Mouse (Mus musculus) adrenal gland, postnatal 10 days (tissue): ENCODE measurements around the gene Naip2. TPM values are rescaled to one million over a fixed set of nuclear protein-coding genes. Genes with fewer than 3 reads are reported as not detected.
A peak's percentile ranks its signal among the peaks of the same experiment; 100 is the strongest.

Experiments
- DNase-seq: peaks from one replicate; pipeline ENCODE4 v3.0.0; 2021; ENCODE audit warnings: mixed read lengths
- total RNA-seq, 2 experiments: library from RNA; stranded (reverse); gene quantifications; 2 replicates each; pipeline ENCODE4 v1.2.3; 2021

Naip2 gene
- total RNA-seq, 2 experiments from 2014 or later = 1.2 to 1.4 TPM

- peak; percentile 22 for DNase-seq
Observed at GRCm38 (mm10) chr13:100112218-100112972, 89.5 kb downstream of the Naip2 start.

GRCm38 (mm10) chr13:100107652-100108472 is 94.0 kb downstream of the Naip2 start, which contains the start of gene Serf1:
Gene Serf1, plus strand, starts transcription at chr13:100108012.
- DNase-seq = peak; percentile 89

DNA sequence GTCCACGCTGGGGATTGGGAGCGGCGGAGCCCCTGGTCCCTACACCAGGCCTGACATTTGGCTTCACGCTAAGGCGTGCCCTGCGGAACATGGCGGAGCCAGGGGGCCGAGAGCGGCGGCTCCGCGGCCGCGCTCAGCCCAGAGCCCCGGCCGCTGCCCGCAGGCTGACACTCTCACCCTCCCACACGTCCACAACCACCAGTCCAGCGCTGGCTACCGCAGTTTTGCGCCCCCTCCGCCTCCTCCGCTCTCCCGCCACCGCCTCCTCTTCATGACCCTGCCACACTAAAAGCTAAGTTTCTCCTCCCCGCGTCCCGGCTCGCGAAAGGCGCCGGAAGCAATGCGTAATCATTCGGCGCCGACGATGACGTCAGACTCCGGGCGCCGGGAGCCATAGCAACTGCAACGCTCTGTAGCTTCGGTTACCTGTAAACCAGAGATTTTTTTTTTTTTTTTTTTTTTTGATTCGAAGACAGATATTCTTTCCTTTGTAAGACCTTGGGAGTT is 98.1 kb downstream of the Naip2 start, which contains the start of gene Bdp1:
TSS of gene Bdp1 (minus strand) at position 323 of the 507 bp plus-strand sequence.
- peak; percentile 98 for DNase-seq

- no peak for DNase-seq
Observed at GRCm38 (mm10) chr13:100103052-100103658, 98.7 kb downstream of the Naip2 start.

DNA sequence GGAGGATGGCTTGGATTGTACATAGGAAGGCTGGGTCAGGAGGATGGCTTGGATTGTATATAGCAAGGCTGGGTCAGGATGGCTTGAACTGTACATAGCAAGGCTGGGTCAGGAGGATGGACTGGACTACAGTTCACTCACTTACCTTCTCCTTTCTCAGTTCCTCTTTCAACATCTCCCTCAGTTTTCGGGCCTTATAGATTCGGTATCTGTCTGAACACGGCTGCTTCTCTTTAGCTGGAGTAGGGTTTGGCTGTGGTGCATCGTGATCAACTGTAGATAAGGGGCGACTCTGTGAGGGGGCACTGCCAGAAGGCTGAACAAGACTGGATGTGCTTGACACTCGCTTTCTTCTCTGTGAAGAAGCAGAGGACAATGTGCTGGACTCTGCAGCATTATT is 103.1 kb downstream of the Naip2 start:
- DNase-seq = no peak

Other genes starting within 250 kb of the Naip2 start
- gene Mccc2, start 186.5 kb downstream of the Naip2 start, total RNA-seq = 10 to 100 TPM; 79.5 to 88.6 TPM
- 10 to 100 TPM; 31.8 to 32.9 TPM for gene Bdp1, start 98.0 kb downstream of the Naip2 start, total RNA-seq
- 10 to 100 TPM; 25.9 to 29.3 TPM for gene Serf1, start 94.1 kb downstream of the Naip2 start, total RNA-seq
- gene Smn1, start 77.2 kb downstream of the Naip2 start, total RNA-seq = 10 to 100 TPM; 32.8 to 33.7 TPM
- 1 to 10 TPM; 1.7 to 2.7 TPM for gene Naip5, start 44.2 kb upstream of the Naip2 start, total RNA-seq
- gene Naip6, start 115.6 kb upstream of the Naip2 start, total RNA-seq = under 1 TPM; 0.57 to 0.61 TPM